Mouse (Mus musculus) activated CD4-positive, CD25-positive, alpha-beta regulatory T cell (primary cell): ENCODE results near the gene 0610010F05Rik. TPM values are rescaled to one million over a fixed set of nuclear protein-coding genes. Genes with fewer than 3 reads are reported as not detected.

Experiments
- polyA plus RNA-seq, 2 experiments: library from polyadenylated mRNA; unstranded; fragments of 100-300 nt; shearing (Covaris generic); gene quantifications; one replicate each; pipeline ENCODE4 v1.2.1; 2017

Gene 0610010F05Rik
- polyA plus RNA-seq = 1 to 10 TPM; 6.4 to 7.2 TPM

GRCm38 (mm10) chr11:23632945-23633878 lies at the start of gene 0610010F05Rik:
0610010F05Rik (minus strand) TSS chr11:23633639.

GRCm38 (mm10) chr11:23665798-23666501 lies 32.5 kb upstream of the 0610010F05Rik start, which contains the start of gene Pex13:
Pex13 (minus strand) TSS chr11:23665959.

DNA sequence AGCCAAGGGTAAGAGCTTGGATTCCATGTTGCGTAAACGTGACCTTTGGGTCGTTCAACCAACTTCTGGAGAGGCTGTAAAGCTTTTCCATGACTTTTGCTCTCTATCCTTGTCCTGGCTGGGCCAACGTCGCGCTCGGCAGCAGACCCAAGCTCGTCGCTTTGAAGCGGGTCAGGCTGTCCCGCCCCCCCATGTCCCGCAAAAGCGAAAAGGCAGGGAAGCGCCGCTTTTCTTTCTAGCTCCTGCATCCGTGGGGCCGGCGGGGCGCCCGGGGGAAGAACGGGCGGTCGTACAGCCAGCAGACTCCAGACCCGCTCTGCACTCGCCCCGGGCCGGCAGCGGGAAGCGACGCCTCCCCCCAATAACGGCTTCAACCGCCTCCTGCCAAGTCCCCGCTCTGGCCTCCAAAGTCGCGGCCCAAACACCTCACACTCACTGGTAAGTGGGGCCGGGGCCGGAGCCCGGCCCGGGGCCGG lies 31.9 kb upstream of the 0610010F05Rik start, which contains the start of gene Pus10:
Gene Pus10 (plus strand): TSS at position 364 of the 476 bp plus-strand sequence.

DNA sequence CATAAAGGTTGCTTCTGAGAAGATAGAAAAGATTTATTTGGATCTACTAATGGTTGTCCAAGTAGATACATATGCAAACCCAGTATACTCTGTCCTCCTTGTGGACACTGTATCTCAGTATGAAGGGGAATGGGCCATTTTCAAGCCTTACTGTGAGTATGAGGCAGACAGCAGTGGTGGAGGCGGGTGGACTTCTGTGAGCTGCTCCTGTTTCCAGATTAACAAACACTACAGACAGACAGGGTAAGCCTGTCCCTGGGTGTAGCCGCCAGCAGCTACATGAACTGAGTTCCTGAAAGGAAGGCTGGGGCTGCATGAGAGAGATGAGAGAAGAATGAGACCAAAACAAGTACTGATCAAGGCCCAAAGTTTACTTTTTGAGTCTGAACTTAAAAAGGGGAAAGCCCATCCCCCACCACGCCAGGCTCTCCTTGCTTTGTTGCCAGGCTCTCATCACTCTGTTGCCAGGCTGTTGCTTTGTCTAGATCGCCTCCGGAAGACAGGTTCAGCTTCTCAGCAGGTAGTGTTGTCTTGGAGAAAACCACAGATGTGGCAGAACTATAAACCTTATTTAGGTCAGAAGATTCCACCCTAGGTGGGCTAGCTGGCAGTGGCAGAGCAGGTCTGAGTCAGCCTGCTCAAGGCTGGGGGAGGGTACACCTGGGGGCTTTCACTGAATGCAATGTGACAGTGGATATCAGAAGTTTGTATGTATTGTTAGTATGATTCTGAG lies 112.8 kb downstream of the 0610010F05Rik start, which contains the start of gene 1700093K21Rik:
Gene 1700093K21Rik (minus strand): TSS at position 683 of the 733 bp plus-strand sequence.

Other genes with a start within 250 kb of the 0610010F05Rik start
- gene Ahsa2, start 135.6 kb downstream of the 0610010F05Rik start, polyA plus RNA-seq = 10 to 100 TPM; 50.6 to 53.2 TPM
- not detected for gene 1700093K21Rik, start 112.5 kb downstream of the 0610010F05Rik start, polyA plus RNA-seq
- 10 to 100 TPM; 17.1 to 20.4 TPM for gene Pus10, start 32.0 kb upstream of the 0610010F05Rik start, polyA plus RNA-seq
- gene Pex13, start 32.3 kb upstream of the 0610010F05Rik start, polyA plus RNA-seq = 10 to 100 TPM; 23.3 to 31.1 TPM
- gene Rel, start 137.3 kb upstream of the 0610010F05Rik start, polyA plus RNA-seq = 10 to 100 TPM; 16.2 to 23.7 TPM